Mouse (Mus musculus): ENCODE results near the gene Ankar. TPM values are rescaled to one million over a fixed set of nuclear protein-coding genes. Genes with fewer than 3 reads are reported as not detected.

Ankar gene
- total RNA-seq, 2 experiments from 2014 or later: not detected

GRCm38 (mm10) chr1:72715593-72716361, 15.4 kb upstream of the Ankar start:
- intact Hi-C loops (cut with DNase I): loop anchor here (2.0 to 10.0 kb wide), 3 partner anchors 139 to 1112 kb away; partner anchors contain the start of gene Xrcc5
- DNase-seq (ENCODE audit: extremely low spot score in 1 of 2, low spot score in 2 of 2): no peak

GRCm38 (mm10) chr1:72715065-72715464, 14.7 kb upstream of the Ankar start:
- no peak for DNase-seq (ENCODE audit: extremely low spot score in 1 of 2, low spot score in 2 of 2)
- intact Hi-C loops (cut with DNase I): loop anchor here (5.0 to 10.0 kb wide), 2 partner anchors 410 to 1112 kb away; partner anchors contain the start of gene Xrcc5

GRCm38 (mm10) chr1:72714547-72714946, 14.2 kb upstream of the Ankar start:
- intact Hi-C loops (cut with DNase I): loop anchor here (10.0 kb wide), 1 partner anchor 410 kb away; the partner anchor contains the start of gene Xrcc5
- no peak for DNase-seq (ENCODE audit: extremely low spot score in 1 of 2, low spot score in 2 of 2)

- no peak for DNase-seq (ENCODE audit: extremely low spot score in 1 of 2, low spot score in 2 of 2)
- intact Hi-C loops (cut with DNase I): loop anchor here (10.0 kb wide), 1 partner anchor 407 kb away; the partner anchor contains the start of gene Xrcc5
These were observed 11.3 kb upstream of the Ankar start for GRCm38 (mm10) chr1:72711684-72712083.

- DNase-seq (ENCODE audit: extremely low spot score in 1 of 2, low spot score in 2 of 2): peak; percentile 95 to 97
- intact Hi-C loops (cut with DNase I): loop anchor here (10.0 kb wide), 1 partner anchor 406 kb away; the partner anchor contains the start of gene Xrcc5
These were observed 10.6 kb upstream of the Ankar start, which contains the start of gene Rpl37a for GRCm38 (mm10) chr1:72710753-72711653. TSS of gene Rpl37a (plus strand) at chr1:72711290.

- intact Hi-C loops (cut with DNase I): no loop called here
- DNase-seq (ENCODE audit: extremely low spot score in 1 of 2, low spot score in 2 of 2): no peak
These were observed 7.1 kb upstream of the Ankar start for GRCm38 (mm10) chr1:72707525-72707924.

- intact Hi-C loops (cut with DNase I): no loop called here
- peak in 1 of 2 experiments; percentile 56 for DNase-seq (ENCODE audit: extremely low spot score in 1 of 2, low spot score in 2 of 2)
These were observed 1.7 kb downstream of the Ankar start for GRCm38 (mm10) chr1:72698651-72699050.

- DNase-seq (ENCODE audit: extremely low spot score in 1 of 2, low spot score in 2 of 2): no peak
- intact Hi-C loops (cut with DNase I): no loop called here
These were observed 4.1 kb downstream of the Ankar start for GRCm38 (mm10) chr1:72696256-72696655.

GRCm38 (mm10) chr1:72673070-72673469, 27.3 kb downstream of the Ankar start:
- peak in 1 of 2 experiments; percentile 1 for DNase-seq (ENCODE audit: extremely low spot score in 1 of 2, low spot score in 2 of 2)
- intact Hi-C loops (cut with DNase I): no loop called here

GRCm38 (mm10) chr1:72640658-72641410, 59.5 kb downstream of the Ankar start:
- intact Hi-C loops (cut with DNase I): no loop called here
- DNase-seq (ENCODE audit: extremely low spot score in 1 of 2, low spot score in 2 of 2): peak; percentile 54 to 80

- intact Hi-C loops (cut with DNase I): no loop called here
These were observed 65.2 kb downstream of the Ankar start for GRCm38 (mm10) chr1:72635221-72635620.

GRCm38 (mm10) chr1:72612172-72612571, 88.2 kb downstream of the Ankar start:
- intact Hi-C loops (cut with DNase I): no loop called here
- no peak for DNase-seq (ENCODE audit: extremely low spot score in 1 of 2, low spot score in 2 of 2)

More at GRCm38 (mm10) chr1:72635221-72635620, 65.2 kb downstream of the Ankar start:
- no peak for DNase-seq (ENCODE audit: extremely low spot score in 1 of 2, low spot score in 2 of 2)

- DNase-seq (ENCODE audit: extremely low spot score in 1 of 2, low spot score in 2 of 2): no peak
- intact Hi-C loops (cut with DNase I): no loop called here
These were observed 90.2 kb downstream of the Ankar start for GRCm38 (mm10) chr1:72609887-72610877.

GRCm38 (mm10) chr1:72609129-72609528, 91.2 kb downstream of the Ankar start:
- intact Hi-C loops (cut with DNase I): no loop called here
- no peak for DNase-seq (ENCODE audit: extremely low spot score in 1 of 2, low spot score in 2 of 2)

- intact Hi-C loops (cut with DNase I): no loop called here
- DNase-seq (ENCODE audit: extremely low spot score in 1 of 2, low spot score in 2 of 2): no peak
These were observed 94.1 kb downstream of the Ankar start for GRCm38 (mm10) chr1:72606186-72606673.

- intact Hi-C loops (cut with DNase I): no loop called here
These were observed 97.6 kb downstream of the Ankar start for GRCm38 (mm10) chr1:72602803-72603202.

GRCm38 (mm10) chr1:72602186-72602585, 98.2 kb downstream of the Ankar start:
- intact Hi-C loops (cut with DNase I): no loop called here
- DNase-seq (ENCODE audit: extremely low spot score in 1 of 2, low spot score in 2 of 2): no peak

More at GRCm38 (mm10) chr1:72602803-72603202, 97.6 kb downstream of the Ankar start:
- no peak for DNase-seq (ENCODE audit: extremely low spot score in 1 of 2, low spot score in 2 of 2)
